Mouse (Mus musculus): ENCODE measurements at regions not wholly inside any gene's neighbourhood (a gene's known extent, or its start where the extent isn't known, plus 50 kb on each side); places are given as distances from the start of the nearest gene placed in this dataset.

DNA sequence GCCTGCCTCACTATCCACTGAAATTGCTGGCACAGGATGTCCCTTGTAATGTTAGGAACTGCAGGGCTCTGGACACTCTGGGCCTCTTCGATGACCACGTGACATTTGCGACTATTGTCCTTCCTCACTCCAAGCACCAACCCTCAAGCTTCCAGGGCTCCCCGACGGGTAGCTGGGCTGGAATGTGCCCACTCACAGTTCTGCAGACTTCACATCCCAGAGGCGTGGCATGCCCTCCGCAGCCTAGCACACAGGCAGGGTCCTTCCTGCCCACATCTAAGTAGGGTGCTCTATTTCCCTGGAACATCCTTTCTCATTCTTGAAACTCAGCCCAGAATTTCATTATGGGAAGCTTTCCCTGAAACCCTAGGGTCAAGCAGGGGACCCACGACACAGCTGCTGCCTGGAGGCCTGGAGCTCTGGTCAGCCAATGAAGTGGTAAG, 95.2 kb upstream of the Spred2 start:
- DNase-seq (ENCODE audit: low spot score) = no peak

DNA sequence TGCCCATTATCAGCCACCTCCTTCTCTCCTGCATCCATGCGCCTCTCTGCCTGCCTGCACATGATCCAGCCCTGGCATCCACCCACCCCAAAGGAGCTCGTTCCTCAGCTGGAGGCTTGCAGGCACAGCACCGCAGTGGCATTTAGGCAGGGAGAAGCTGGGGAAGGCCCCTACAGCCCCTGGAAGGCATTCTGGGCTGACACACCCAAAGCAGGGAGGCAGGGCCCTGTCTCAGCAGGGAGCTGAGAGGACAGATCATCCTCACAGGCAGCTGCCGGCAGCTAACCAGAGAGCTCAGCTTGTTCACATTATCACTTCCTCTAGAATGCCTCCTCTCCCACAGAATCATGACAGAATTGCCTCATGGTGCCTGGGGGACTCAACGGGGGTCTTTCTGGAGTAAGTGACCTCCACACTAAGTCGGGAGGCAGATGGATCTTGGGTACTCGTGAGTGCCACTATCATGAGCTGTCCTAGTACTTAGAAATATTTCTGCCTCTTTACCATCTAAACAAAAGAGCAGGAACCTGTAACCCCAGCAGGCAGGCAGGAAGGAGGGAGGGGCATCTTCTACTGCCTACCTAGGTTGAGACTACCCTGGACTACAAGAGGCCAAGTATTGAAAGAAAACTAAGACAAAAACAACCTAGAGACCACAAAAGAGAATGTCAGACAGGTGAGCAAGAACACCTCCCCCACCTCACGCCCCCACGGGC, 94.5 kb upstream of the Spred2 start:
- no peak for DNase-seq (ENCODE audit: low spot score)

DNA sequence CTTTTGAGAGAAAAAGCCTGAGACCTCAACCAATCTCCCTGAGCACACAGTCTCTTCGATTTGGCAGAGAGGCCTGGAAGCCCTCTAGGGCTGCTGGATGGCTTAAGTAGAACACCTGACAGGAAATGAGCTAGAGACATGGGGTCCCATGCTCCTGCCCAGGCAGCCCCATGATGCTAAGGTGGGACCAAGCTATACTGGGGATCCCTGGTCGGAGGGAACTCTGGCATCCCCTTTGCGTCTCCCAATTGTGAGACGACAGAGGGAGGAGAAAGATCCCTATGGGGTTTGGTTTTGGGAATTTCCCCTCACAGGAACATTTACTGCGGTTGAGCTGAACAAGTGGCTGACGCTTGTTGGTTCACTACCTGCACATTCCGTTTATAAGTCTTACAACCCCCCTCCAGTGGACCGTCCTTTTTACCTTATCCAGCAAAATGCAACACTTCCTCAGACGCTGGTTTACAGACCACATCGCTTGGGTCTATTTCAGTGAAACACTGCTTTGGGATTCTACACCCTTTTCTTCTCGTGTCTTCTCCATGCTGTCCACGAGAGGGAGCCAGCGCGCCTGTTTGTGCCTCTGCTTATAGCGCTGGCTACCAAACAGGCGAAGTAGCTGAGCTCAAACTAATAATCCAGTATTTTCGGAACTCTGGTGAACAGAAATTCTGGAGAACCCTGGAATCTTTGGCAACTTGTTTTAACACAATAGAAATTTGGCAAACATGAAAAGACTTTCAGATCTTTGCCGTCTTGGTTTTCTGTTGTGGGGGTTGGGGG, 93.7 kb upstream of the Spred2 start:
- peak; percentile 79 for DNase-seq (ENCODE audit: low spot score)

DNA sequence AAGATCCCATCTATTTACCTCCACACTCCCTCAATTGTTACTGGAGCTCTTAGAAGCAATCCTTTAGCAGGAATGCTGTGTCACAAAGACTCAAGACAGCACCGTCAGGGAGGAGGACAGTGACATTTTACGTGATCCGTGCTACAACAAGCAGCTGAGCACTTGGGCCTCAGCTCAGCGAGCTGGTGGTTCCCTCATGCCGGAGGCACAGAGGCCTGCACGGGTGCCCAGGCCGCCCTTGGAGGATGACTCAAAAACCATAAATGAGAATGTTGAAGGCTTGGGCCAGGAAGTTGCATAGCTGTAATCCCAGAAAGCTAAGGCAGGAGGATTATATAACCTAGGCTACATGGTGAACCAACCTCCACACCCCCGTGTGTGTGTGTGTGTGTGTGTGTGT, 89.6 kb upstream of the Spred2 start:
- DNase-seq (ENCODE audit: low spot score) = no peak

DNA sequence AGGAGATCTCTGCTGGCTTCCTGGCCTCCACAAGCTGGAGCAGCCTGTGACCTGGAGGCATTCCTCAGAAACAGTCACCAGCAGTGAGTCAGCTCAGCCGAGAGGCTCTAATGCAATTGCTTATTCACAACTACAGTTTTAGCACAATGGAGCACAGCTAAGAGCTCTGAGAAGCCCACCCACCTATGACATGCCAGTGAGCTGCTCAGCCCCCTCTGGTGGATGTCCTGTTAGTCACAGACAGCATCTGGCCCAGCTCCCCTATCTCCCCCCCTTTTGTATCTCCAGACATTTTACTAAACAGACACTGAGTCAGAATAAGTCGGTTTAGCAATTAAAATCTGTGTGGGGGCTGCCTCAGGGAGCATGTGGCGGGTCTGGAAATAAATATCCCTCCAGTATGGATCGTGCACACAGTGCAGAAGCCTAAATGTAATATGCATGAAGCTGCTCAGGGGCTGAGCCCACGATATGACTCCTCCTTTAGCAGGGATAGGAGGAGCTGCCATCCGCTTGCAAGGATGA, 88.9 kb upstream of the Spred2 start:
- DNase-seq (ENCODE audit: low spot score) = peak; percentile 79

DNA sequence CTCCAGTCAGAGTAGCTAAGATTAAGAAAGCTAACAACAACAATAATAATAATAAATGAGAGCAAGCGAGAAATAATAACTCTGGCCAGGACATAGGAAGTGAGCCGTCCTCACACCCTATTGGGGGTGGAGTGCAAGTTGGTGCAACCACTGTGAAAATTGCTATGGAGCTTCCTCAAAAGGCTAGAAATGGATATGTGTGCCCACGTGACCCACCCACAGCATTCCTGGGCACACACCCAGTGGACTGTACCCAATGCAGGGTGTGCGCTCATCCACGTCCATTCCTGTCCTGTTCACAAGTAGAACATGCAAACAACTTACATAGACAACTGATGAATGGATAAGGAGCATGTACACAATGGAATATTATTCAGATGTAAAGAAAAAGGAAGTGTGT, 85.2 kb upstream of the Spred2 start:
- no peak for DNase-seq (ENCODE audit: low spot score)

DNA sequence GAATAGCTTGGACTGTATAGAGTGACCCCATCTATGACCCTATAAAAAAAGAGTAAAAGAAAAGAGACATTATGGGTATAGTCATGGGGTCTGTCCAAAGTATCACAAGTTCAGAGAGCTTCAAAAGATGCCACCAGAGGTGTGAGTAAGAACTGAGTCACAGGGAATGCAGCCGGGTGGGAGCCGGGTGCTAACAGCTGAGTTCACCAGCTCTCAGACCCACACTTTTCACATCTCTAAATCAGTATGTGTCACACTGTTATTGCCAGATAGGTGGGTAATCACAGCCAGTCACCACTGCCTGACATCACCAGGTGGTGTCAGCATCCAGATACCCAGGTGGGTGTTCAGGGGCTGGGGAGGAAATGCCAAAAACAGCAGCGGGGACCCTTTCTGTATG, 81.1 kb upstream of the Spred2 start:
- DNase-seq (ENCODE audit: low spot score) = no peak

DNA sequence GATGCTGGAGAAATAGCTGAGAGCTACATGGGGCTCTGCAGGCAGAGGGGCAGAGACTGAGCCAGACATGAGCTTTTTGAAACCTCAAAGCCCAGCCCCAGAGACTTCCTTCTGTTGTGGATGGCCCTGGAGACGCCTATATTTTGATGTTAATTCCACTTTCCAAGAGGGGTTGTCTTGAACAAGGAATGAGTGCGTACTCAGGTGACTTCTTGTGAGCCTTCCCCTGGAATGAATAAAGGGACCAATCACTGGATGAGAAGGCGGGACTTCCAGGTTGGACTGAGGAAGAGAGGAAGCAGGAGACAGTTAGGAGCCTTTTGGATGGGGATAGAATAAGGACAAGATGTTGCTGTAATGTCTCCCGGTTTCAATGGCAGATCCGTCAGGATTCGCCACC, 76.3 kb upstream of the Spred2 start:
- DNase-seq (ENCODE audit: low spot score) = no peak

DNA sequence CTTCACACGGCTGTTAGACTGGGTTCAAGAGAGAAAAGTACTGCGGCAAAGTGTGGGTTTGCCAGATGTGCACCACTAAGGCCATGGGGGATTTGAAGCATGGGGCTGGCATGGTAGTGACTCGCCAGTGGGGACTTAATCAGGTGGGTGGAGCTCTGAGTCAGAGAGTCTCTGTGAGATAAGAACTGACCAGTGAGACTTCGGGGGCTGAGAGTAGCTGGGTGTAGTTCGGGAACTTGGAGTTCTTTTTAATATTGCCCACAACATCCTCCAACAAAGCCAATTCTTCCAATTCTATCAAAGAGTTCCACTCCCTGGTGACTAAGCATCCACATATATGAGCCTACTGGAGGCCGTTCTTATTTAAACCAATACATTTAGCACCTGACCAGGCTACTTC, 75.8 kb upstream of the Spred2 start:
- no peak for DNase-seq (ENCODE audit: low spot score)

DNA sequence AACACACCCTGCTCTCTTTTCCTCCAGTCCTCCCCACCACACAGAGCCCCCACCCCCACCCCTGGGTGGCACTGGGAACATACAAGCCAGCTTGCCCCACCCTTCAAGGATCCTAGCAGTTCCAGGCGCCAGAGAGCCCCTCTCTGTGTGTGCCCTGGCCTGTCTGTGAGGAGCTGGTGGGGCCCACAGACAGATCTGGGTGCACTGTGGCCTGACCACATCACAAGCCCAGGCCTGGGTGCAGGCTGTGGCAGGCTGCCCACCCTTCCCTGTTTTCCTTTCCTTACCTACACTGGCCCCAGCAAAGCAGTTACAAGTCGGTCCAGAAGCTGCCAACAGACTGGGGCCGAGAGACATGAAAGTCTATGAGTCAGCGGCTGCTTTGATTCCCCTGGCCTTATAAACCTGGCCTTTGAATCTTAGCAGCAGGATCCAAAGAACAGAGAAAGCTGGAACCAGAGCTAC, 74.8 kb upstream of the Spred2 start:
- DNase-seq (ENCODE audit: low spot score) = no peak

DNA sequence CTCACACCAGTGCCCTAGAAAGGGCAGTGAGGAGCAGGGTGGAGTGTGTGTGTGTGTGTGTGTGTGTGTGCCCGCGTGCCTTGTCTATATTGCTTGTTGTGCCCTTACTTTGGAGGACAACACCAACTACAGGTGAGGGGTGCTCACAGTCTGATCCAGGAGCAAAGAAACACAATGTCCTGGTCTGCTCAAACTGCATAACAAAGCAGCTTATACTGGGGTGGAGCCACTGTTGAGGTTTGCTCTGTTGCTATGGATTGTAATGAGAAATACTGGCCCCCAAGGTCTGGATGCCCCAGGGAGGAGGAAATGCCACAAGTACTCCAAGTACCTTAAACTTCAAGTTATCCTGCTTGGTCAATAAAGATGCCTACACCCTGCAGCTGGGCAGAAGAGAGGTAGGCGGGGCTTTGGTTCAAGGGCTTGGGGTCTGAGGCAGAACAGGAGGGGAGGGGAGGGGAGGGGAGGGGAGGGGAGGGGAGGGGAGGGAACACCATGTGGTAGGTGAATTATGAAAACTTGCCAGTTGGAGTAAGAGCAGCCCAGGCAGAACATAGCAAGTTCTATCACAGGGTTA, 74.2 kb upstream of the Spred2 start:
- DNase-seq (ENCODE audit: low spot score) = no peak

DNA sequence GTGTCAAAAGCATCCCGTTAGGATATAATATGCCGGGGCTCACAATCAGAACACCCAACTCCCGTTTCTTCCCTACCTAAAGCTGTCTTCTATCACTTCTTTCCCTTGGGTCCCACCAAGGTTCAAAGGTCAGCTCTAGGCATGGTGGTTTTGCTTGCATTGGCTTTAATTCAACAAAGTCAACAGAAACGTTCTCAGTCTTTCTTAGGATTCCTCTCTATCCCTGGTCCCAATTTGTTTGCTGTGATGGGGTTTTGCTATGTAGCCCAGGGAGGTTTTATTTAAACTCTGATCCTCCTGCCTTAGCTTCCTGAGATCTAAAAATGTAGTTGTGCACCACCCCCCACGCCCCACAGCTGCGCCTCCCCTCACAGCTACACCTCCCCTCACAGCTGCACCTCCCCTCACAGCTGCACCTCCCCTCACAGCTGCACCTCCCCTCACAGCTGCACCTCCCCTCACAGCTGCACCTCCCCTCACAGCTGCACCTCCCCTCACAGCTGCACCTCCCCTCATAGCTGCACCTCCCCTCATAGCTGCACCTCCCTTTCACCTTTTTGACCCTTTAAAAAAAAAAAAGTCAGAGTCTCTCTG, 73.1 kb upstream of the Spred2 start:
- no peak for DNase-seq (ENCODE audit: low spot score)

DNA sequence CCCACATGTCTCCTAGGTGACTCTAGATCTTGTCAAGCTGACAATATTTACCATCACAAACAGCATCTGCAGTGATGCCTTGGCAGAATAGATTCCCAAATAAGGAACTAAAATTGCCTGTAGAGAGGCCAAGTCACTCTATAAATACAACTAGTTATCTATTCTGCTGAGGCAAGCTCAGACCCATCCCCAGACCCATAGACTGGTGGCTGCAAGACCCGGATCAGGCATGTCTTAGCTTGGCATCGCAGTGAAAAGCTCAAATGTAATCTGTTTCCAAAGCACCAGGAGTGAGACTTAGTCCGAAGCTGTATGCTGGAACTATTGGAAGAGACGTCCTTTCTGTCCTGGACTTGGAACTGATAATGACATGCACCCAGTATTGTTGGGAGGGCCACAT, 62.6 kb upstream of the Spred2 start:
- DNase-seq (ENCODE audit: low spot score) = no peak

DNA sequence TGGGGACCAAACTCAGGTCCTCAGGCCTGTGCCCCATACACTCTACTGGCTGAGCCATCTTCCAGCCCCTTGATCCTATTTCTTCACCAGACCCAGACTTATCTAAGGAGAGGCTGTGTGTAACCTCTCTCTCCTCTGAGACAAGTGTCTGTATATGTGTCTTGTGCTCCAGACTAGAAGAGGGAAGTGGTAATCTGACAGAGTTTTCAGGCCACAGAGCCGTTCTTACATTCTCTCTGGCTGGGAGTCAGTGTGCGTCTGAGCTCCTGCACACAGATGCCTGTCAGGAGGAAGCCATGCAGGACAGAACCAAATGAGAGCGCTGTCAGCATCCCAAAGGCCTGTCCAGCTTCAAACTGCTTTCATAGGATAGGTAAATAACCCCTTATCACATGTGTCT, 60.8 kb upstream of the Spred2 start:
- no peak for DNase-seq (ENCODE audit: low spot score)

DNA sequence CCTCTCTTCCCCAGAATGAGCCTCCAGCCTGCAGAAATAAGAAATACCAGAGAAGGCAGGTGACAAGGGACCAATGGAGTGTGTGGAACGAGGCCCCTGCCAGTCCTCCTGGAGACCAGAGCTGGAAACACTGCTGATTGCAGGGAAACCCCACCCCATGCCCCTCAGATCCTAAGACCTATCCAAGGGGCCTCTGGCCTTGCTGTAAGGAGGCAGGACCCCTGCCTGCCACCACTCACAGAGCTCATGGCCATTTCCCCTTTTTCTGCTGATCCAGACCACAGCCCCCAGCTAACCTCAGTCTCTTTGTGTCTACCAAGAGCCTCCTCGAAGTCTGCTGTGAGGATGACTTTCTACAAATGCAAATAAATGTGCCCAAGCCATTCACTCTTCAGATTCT, 57.9 kb upstream of the Spred2 start:
- DNase-seq (ENCODE audit: low spot score) = no peak

DNA sequence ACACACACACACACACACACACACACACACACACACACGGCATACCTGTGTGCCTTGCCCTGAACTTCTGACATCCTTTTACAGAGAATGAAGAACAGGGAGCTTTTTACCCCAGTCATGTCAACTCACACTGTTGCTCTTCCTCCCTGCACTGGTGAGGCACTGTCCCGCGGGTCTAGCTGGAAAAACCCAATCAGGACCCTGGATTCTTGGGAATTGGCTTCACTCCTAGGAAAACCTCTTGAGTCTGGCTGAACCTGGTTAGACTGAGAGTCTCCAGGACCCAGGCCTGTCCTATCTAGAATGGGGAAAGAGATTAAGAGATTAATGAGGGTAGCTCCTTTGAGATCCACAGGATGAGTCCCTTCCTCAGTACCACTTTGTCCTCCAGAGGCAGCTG, 54.5 kb upstream of the Spred2 start:
- DNase-seq (ENCODE audit: low spot score) = no peak

DNA sequence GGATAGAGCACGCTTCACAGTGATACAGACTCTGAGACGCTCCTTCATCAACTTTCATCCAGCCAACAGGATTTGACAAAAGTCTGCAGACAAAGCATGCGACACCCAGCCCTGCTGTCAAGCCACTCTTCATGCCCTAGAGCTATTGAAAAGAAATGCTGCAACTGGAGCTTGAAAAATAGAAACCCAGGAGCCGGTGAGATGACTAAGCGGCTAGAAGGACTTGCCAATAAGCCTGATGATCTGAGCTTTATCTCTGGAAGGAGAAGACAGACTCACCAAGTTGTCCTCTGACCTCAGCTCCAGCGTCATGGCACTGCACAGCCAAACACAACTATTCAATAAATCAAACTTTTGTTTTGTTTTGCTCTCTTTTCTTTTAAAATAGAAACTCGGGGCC, 54.0 kb upstream of the Spred2 start:
- DNase-seq (ENCODE audit: low spot score) = no peak

DNA sequence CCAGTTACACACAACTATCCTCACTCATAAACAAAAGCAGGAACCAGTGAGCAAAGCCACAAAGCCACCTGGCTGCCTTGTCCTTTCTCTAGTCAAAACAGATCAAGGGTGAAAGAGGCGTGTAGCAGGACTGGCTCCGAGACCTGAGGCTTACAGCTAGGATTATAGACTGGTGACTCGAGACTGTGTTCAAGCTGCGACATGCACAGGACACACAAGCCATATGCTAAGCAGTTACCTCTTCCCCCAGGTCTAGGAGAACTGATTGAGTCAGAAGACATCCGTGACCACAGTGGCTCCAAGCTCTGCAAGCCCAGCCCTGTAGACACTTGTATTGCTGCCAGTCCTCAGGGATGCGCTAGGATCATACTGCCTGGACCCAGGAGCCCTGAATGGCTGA, 50.4 kb upstream of the Spred2 start:
- DNase-seq (ENCODE audit: low spot score) = no peak
